Mouse (Mus musculus): Measurements from ENCODE around the gene Zfp1. TPM values are rescaled to one million over a fixed set of nuclear protein-coding genes. Genes with fewer than 3 reads are reported as not detected.

Gene Zfp1
- polyA plus RNA-seq (2017; shearing (Covaris generic)): 49.5 TPM

GRCm38 (mm10) chr8:111643264-111644141, at the start of gene Zfp1:
TSS of gene Zfp1 (plus strand) at chr8:111643401.

GRCm38 (mm10) chr8:111630105-111630521, 13.1 kb upstream of the Zfp1 start, which contains the start of gene Ldhd:
TSS of gene Ldhd (minus strand) at chr8:111630374.

DNA sequence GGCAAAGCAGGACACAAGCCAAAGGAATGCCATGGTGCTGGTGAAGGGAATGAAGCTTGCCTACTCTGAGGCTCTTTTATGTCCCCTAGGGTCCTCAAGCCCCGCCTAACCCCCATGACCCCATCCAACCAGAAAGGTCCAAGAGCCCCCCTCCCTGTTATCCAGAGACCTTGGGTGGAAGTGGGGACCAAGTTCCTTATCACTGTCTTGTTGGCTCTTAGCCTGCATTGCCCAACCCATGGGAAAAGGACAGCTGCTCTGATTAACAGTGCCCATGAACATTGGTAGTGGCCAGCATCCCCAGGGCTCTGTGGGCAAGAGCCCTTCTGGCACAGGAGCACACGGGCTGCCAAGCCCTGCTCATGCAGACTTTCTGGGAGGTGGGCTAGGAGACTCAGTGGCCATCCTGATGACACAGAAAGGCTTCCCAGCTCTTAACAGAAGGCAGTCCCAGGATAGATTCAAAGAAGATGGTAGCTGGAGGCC, 47.8 kb downstream of the Zfp1 start, which contains the start of gene Ctrb1:
Gene Ctrb1, minus strand, starts transcription at position 51 of the 486 bp plus-strand sequence.

Other genes starting within 250 kb of the Zfp1 start
- not detected for gene Fa2h, start 249.6 kb upstream of the Zfp1 start, polyA plus RNA-seq (2017; shearing (Covaris generic))
- 6.5 TPM for gene Wdr59, start 121.3 kb upstream of the Zfp1 start, polyA plus RNA-seq (2017; shearing (Covaris generic))
- gene Znrf1, start 107.3 kb upstream of the Zfp1 start, polyA plus RNA-seq (2017; shearing (Covaris generic)): 21.8 TPM
- 2.5 TPM for gene Ldhd, start 13.0 kb upstream of the Zfp1 start, polyA plus RNA-seq (2017; shearing (Covaris generic))
- gene Ctrb1, start 47.6 kb downstream of the Zfp1 start, polyA plus RNA-seq (2017; shearing (Covaris generic)): not detected
- 0.39 TPM for gene Bcar1, start 100.4 kb downstream of the Zfp1 start, polyA plus RNA-seq (2017; shearing (Covaris generic))
- gene Cfdp1, start 210.9 kb downstream of the Zfp1 start, polyA plus RNA-seq (2017; shearing (Covaris generic)): 111 TPM
- gene Tmem170, start 233.3 kb downstream of the Zfp1 start, polyA plus RNA-seq (2017; shearing (Covaris generic)): 1.4 TPM